Mouse (Mus musculus) hematopoietic stem cell, adult 5-6 weeks (primary cell): Measurements from ENCODE around the gene Pakap. TPM values are rescaled to one million over a fixed set of nuclear protein-coding genes. Genes with fewer than 3 reads are reported as not detected.

Experiments used
- ATAC-seq, 2 experiments: fragments of 125-278 bp in 1 of 2; replicated peaks in 1 of 2; 2 replicates each; pipeline ENCODE4 v1.8.0; 2016 to 2017; ENCODE audit warnings: inconsistent platforms in 2 of 2, mild to moderate bottlenecking in 2 of 2, moderate number of reproducible peaks in 2 of 2, low read depth in 1 of 2, moderate TSS enrichment in 1 of 2; ENCODE audit not compliant: low FRiP score in 2 of 2, poor library complexity in 2 of 2, severe bottlenecking in 2 of 2, insufficient read depth in 1 of 2, low TSS enrichment in 1 of 2
- total RNA-seq: library from RNA; stranded (forward); fragments of 172-1452, 232-1000 nt; gene quantifications from 2 replicates; pipeline ENCODE4 v1.2.3, GENCODE M21; 2017

The Pakap gene
- total RNA-seq, result not detected in 2 replicates

- ATAC-seq, result no peak
These were observed at the start of gene Pakap for GRCm38 (mm10) chr4:57567666-57568206. Gene Pakap (plus strand): TSS chr4:57568179.

GRCm38 (mm10) chr4:57523456-57523855, 44.5 kb upstream of the Pakap start:
- ATAC-seq, result no peak

GRCm38 (mm10) chr4:57524461-57524860, 43.5 kb upstream of the Pakap start:
- ATAC-seq, result no peak

DNA sequence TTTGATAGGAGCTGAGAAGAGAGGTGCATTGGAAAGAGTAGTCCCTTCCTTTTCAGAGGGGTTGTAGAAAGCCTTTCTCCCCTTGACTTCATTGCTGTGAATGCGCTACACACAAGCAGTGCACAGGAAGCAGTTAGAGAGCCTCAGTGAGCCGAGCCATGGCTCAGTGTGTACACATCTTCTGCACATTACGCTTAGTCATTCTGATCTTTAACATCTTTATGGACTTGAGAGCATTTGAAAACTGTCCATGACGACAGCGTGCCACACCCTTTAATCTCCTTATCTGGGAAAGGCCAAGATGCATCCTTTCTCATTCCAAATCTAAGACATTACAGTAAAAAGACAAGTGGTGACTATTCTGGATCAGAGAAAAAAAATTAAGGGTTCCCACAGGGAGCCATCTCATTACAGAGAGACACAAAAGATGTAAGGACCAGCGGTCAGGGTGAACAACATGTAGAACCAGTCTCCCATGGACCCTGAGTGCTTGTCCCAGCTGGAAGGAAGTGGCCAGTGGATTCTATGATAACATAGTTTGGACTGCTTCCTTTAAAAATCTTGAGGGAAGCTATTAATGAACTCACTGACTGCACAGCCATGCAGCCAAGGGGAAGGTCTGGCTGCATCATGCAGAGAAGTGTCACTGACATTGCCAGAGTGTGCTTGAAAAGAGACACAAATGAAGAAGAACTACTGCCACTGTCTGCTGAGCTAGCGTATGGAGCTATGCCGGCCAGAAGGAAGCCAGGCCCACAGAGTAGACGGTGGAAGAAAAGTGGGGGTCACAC, 42.6 kb upstream of the Pakap start:
- no peak for ATAC-seq

DNA sequence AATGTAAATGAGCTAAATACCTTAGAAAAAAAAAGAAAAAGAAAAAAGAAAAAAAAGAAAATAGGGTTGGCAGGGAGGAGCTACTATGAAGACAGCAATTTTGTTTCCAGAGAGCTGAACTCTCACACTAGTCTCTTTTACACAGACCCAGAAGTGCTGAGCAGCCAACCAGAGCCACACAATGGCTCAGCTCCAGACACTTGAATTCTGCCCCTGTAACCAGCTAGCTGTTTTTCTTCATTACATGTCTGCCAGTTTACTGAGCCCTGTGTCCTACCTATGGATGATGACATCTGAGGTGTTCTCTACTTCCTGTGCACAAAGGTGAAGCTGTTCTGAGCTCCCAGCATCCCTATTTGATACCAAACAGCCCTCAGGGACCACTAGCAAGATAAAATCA, 39.7 kb upstream of the Pakap start:
- ATAC-seq, result no peak

DNA sequence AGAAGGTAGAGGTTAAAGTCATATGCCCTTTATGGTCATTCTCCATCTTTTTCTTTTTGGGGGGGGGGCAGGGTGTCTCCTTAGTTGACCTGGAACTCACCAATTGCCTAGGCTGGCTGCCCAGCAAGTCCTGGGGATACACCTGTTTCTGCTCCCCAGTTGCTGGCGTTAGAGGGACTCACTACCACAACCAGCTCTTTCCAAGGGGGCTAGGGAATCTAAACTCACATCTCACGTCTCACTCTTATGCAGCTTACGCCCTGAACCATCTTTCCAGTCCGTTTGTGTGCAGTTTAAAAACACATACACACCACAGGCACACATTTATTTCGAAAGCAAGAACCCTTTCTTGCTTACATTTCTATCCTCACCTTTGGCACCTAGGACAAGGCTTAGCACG, 34.3 kb upstream of the Pakap start:
- ATAC-seq, result no peak

- ATAC-seq, result no peak
These were observed 33.7 kb upstream of the Pakap start for GRCm38 (mm10) chr4:57534232-57534631.

DNA sequence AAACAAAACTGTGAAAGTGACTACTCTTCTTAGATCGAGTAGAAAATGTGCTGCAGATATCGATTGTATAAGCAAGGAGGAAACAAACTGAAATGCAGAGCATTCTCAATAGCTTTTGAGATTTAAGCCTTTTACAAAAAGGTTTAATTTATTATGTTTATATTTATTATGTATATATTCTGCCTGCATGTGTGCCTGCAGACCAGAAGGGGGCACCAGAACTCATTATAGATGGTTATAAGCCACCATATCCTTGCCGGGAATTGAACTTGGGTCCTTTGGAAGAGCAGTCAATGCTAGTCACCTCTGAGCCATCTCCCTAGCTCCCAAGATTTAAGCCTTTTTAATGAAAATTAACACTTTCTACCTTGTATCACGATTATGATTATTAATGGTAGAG, 32.9 kb upstream of the Pakap start:
- ATAC-seq, result no peak

- ATAC-seq, result no peak
These were observed 29.8 kb upstream of the Pakap start for GRCm38 (mm10) chr4:57538029-57538688.

- no peak for ATAC-seq
These were observed 24.2 kb upstream of the Pakap start for GRCm38 (mm10) chr4:57543692-57544256.

GRCm38 (mm10) chr4:57547785-57548184, 20.2 kb upstream of the Pakap start:
- no peak for ATAC-seq

GRCm38 (mm10) chr4:57550216-57550615, 17.8 kb upstream of the Pakap start:
- ATAC-seq, result no peak

- ATAC-seq, result no peak
These were observed 10.9 kb upstream of the Pakap start for GRCm38 (mm10) chr4:57557102-57557501.

DNA sequence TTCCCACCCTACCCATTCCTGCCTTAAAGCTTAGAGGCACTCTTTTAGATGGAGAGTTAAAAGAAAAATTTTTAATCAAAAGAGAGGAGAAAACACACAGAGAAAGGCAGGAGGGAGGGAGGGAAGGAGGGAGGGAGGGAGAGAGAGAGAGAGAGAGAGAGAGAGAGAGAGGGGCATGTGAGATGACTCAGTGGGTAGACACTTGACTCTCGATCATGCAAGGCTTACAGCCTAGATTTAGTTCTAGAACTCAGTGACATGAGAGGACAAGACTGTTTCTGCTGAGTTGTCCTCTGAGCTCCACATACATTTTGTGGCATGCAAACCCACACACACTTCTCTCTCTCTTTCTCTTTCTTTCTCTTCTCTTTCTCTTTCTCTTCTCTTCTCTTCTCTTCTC, 8.5 kb upstream of the Pakap start:
- ATAC-seq, result no peak

DNA sequence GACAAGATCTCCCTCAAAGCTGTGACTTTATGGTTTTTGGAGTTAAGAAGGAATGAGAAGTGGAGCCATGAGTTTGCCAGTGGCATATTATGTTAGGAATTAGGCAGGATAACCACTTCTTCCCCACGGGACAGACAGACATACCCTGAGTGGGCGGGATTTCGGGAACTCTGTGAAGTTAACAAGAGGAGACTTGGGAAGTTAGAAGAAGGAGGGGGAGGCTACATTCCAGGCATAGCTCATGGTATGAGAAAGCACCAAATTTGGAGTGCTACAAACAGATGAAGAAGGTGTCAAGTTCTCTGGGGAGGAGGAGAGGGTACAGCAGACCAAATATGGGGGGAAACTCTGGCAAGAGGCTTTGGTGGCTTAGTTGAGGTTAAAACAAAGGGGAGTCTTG, 8.0 kb upstream of the Pakap start:
- ATAC-seq, result no peak

DNA sequence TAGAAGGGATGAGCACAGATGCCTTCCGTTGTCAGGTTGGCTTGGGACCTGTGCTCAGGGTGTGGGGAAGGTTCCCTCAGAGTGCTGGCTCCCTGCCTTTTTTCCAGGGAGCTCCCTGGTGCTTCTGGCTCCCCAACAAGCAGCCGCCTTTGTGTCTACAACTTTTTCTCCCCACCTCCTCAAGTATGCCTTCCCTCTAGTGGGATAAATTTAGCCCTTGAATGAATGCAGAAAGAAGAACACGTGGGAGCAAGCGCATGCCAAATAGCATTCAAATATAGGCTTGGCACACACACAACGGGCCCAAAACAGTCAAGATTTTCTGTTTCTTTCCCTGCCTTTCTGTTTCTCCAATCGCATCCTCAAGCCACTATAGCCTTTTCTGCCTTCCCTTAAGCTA, 6.9 kb upstream of the Pakap start:
- ATAC-seq, result no peak

DNA sequence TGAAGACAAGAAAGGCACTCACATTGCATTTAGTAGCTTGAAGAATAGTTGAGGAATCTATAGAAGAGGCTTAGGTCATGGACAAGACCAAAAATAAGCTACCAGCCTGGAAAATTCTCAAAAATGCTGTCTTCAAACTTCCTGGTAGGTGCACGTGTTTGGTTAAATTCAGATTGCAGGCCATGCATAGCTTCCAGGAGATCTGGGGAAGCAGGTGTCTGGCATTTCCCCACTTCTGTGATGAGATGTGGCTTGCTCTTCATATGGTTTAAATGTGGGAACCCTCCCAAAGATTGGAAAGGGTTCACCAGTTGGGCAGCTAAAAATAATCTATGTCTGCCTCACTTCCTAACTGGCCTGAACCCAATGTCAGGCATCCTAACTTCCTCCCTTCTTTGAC, 2.7 kb upstream of the Pakap start:
- ATAC-seq, result no peak

GRCm38 (mm10) chr4:57565811-57566210, 2.2 kb upstream of the Pakap start:
- no peak for ATAC-seq
